Mouse (Mus musculus) neutrophil, adult 5-6 weeks (primary cell): Measurements from ENCODE around the gene Scube3. TPM values are rescaled to one million over a fixed set of nuclear protein-coding genes. Genes with fewer than 3 reads are reported as not detected.

ENCODE experiments used
- ATAC-seq: fragments of 151-379, 151-347 bp; 2 replicates; pipeline ENCODE4 v1.8.0; 2017; ENCODE audit warnings: mild to moderate bottlenecking, moderate TSS enrichment; ENCODE audit not compliant: insufficient number of reproducible peaks, poor library complexity, low FRiP score, severe bottlenecking; ENCODE audit errors: extremely low read depth
- total RNA-seq: library from RNA; stranded (forward); fragments of 200-1000 nt; gene quantifications from 2 replicates; pipeline ENCODE4 v1.2.3, GENCODE M21; 2017

Scube3 gene
- total RNA-seq: 0.12 TPM in 1 of 2 replicates, not detected in the other

- no peak for ATAC-seq
Observed at GRCm38 (mm10) chr17:28141771-28142699, at the start of gene Scube3. Gene Scube3, plus strand, starts transcription at chr17:28142141.

GRCm38 (mm10) chr17:28092297-28092696 lies 49.6 kb upstream of the Scube3 start:
- ATAC-seq: no peak

- no peak for ATAC-seq
Observed at GRCm38 (mm10) chr17:28093837-28094236, 48.1 kb upstream of the Scube3 start.

DNA sequence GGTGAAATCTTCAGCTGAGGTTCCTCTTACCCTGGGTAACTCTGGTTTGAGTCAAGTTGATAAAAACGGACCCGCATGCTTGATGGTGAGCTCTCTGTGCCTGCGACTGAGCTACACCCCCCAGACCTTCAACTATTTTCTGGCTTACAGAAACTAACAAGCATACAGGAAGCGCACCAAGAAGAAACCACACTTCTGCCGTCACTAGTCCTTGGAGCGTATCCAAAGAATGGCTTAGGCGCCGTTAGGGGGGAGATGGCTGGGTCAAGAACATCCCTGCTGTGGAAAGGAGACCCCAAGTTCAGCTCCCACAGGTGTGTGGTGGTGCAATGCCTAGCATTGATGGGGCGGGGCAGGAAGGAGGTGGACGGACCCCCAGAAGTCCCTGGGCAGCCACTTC lies 45.5 kb upstream of the Scube3 start:
- ATAC-seq: no peak

GRCm38 (mm10) chr17:28097308-28097707 lies 44.6 kb upstream of the Scube3 start:
- ATAC-seq: no peak

DNA sequence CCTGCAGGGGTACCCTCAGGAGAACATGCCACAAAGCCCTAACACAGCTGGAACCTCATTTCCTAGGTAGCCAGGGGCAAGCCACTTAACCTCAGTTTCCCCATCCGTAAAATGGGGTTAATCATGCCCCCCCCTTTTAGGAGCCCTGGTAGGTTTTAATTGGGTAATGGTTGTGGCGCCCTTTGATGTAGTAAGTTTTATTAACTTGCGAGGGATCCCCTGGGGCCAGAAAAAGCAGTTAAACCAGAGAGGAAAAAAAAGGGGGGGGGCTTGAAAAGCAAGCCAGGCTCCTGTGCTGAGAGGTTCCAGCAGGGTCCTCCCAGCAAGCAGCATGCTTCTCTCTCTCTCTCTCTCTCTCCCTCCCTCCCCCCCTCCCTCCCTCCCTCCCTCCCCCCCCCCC lies 42.9 kb upstream of the Scube3 start:
- ATAC-seq: no peak

DNA sequence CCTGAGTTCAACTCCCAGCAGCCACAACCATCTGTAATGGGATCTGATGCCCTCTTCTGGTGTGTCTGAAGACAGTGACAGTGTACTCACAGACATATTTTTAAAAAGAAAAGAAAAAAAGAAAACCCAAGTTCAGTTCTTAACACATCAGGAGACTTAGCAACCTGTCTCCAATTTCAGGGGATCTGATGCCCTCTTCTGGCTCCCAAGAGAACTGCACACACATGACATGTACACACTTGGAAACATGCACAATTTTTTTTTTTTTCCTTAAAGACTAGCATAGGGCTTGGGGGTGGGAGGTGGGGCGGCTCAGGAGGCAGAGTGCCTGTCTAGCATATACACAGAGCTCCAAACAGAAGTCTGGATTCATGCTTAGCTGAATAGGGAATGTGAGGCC lies 41.3 kb upstream of the Scube3 start:
- no peak for ATAC-seq

DNA sequence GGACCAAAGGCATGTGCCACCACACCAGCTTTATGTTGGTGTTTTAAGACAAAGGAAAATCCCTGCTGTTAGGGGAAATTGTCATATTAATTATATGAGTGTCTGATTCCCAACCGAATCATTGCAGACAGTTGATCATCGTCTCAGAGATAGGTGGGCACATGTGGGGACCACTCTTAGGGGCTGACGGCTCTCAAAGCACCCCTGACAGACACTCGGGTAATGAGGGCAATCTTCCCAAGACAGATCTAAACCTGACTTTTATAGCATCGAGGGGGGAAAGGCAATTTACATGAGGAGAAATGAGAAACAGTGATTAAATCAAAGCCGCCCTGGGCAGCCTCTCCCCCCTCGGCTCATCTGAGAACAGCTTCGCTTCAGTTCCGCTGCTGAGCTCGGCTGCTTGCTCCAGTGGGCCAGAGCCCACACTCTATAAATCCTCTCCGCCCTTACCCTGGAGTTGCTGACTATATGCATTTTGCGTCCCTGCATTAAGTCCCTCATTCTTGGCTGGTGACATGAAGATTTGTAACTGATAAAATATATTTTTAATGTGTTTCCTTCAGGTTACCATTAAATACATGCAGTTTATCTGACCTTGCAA lies 40.6 kb upstream of the Scube3 start:
- ATAC-seq: no peak

- no peak for ATAC-seq
Observed at GRCm38 (mm10) chr17:28101902-28102319, 40.0 kb upstream of the Scube3 start.

- ATAC-seq: no peak
Observed at GRCm38 (mm10) chr17:28104416-28104815, 37.5 kb upstream of the Scube3 start.

DNA sequence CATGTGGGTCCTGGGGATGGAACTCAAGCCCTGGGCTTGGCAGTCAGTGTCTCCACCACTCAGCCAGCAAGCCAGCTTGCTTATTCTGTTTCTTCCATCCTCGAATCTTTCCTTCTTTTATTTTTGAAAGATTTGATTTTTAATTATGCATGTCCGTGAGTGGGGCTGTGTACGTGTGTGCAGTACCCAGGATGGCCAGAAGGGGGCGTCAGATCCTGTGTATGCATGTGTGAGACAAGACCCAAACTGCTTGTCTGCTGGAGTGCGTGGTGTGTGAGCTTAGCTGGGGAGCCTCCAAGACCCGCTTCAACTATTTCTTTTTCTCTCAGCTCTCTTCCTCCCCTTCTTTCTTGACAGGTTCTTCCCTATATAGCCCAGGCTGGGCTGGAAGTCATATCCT lies 35.6 kb upstream of the Scube3 start:
- ATAC-seq: no peak

GRCm38 (mm10) chr17:28107275-28107674 lies 34.7 kb upstream of the Scube3 start:
- no peak for ATAC-seq

- no peak for ATAC-seq
Observed at GRCm38 (mm10) chr17:28112266-28112665, 29.7 kb upstream of the Scube3 start.

GRCm38 (mm10) chr17:28116335-28116734 lies 25.6 kb upstream of the Scube3 start:
- no peak for ATAC-seq

- ATAC-seq: no peak
Observed at GRCm38 (mm10) chr17:28117451-28118209, 24.3 kb upstream of the Scube3 start.

GRCm38 (mm10) chr17:28120460-28120859 lies 21.5 kb upstream of the Scube3 start:
- ATAC-seq: no peak

- ATAC-seq: no peak
Observed at GRCm38 (mm10) chr17:28122949-28123348, 19.0 kb upstream of the Scube3 start.

GRCm38 (mm10) chr17:28123627-28124026 lies 18.3 kb upstream of the Scube3 start:
- ATAC-seq: no peak

DNA sequence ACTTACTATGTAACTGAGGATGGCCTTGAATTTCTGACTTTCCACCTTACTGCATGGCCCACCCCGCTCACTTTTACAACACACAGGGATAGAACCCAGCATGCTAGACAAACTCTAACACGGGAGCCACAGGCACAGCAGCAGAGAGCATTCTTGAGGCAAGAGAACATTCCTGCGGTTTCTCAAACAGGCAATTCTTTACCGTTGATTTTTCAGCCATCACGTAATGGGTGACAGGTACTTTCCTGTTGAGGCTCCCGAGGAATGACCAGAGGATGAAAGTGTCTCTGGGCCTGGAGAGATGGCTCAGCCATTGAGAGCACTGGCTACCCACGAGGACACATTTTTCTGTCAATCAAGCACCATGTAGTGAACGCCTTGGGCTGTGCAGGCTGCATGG lies 17.6 kb upstream of the Scube3 start:
- no peak for ATAC-seq

GRCm38 (mm10) chr17:28129796-28130195 lies 12.1 kb upstream of the Scube3 start:
- no peak for ATAC-seq
